Mouse (Mus musculus) hindbrain, embryonic 13.5 days (tissue): ENCODE results near the gene Oprl1. TPM values are rescaled to one million over a fixed set of nuclear protein-coding genes. Genes with fewer than 3 reads are reported as not detected.

Experiments used
- ATAC-seq: fragments of 200-750 bp; cut with Nextera tagmentation; 2 replicates; pipeline ENCODE4 v1.8.0; 2017; ENCODE audit warnings: moderate TSS enrichment; ENCODE audit not compliant: low FRiP score
- H3K27ac ChIP-seq: fragments of 300-500 bp; sonication (generic); 2 replicates; pipeline ENCODE4 v1.5.1; 2015; ENCODE audit warnings: inconsistent platforms, mild to moderate bottlenecking, moderate library complexity
- H3K27me3 ChIP-seq: fragments of 300-500 bp; sonication (generic); 2 replicates; pipeline ENCODE4 v1.6.1; 2015; ENCODE audit warnings: mild to moderate bottlenecking, inconsistent platforms
- H3K36me3 ChIP-seq: fragments of 300-500 bp; sonication (generic); 2 replicates; pipeline ENCODE4 v1.6.1; 2015; ENCODE audit warnings: mild to moderate bottlenecking, inconsistent platforms
- H3K4me1 ChIP-seq: fragments of 300-500 bp; sonication (generic); replicated peaks from 2 replicates; pipeline ENCODE4 v1.6.1; 2015; ENCODE audit warnings: inconsistent platforms
- H3K4me2 ChIP-seq: fragments of 300-500 bp; sonication (generic); 2 replicates; pipeline ENCODE4 v1.6.1; 2015; ENCODE audit warnings: inconsistent platforms, mild to moderate bottlenecking, moderate library complexity
- H3K4me3 ChIP-seq: fragments of 300-500 bp; sonication (generic); 2 replicates; pipeline ENCODE4 v1.5.1; 2015; ENCODE audit warnings: mild to moderate bottlenecking, inconsistent platforms
- H3K9ac ChIP-seq: fragments of 300-500 bp; sonication (generic); 2 replicates; pipeline ENCODE4 v1.6.1; 2015; ENCODE audit warnings: mild to moderate bottlenecking, inconsistent platforms
- H3K9me3 ChIP-seq: fragments of 300-500 bp; sonication (generic); 2 replicates; pipeline ENCODE4 v1.6.1; 2016; ENCODE audit warnings: inconsistent platforms
- whole genome bisulfite sequencing: fragments of 180-500 bp; shearing (Covaris S2); methylation state at CpG from one replicate; pipeline ENCODE4 v1.1.7; 2015; 5-methylcytosine and 5-hydroxymethylcytosine counted together
- polyA plus RNA-seq: library from polyadenylated mRNA; unstranded; fragments of >200 nt; fragmentation: Nextera tagmentation; extraction: Ambion mirVana; gene quantifications from 2 replicates; pipeline ENCODE4 v1.2.1, GENCODE M21; 2015

Oprl1 gene
- polyA plus RNA-seq, 1 experiment from 2014 or later: 79.2 TPM

DNA sequence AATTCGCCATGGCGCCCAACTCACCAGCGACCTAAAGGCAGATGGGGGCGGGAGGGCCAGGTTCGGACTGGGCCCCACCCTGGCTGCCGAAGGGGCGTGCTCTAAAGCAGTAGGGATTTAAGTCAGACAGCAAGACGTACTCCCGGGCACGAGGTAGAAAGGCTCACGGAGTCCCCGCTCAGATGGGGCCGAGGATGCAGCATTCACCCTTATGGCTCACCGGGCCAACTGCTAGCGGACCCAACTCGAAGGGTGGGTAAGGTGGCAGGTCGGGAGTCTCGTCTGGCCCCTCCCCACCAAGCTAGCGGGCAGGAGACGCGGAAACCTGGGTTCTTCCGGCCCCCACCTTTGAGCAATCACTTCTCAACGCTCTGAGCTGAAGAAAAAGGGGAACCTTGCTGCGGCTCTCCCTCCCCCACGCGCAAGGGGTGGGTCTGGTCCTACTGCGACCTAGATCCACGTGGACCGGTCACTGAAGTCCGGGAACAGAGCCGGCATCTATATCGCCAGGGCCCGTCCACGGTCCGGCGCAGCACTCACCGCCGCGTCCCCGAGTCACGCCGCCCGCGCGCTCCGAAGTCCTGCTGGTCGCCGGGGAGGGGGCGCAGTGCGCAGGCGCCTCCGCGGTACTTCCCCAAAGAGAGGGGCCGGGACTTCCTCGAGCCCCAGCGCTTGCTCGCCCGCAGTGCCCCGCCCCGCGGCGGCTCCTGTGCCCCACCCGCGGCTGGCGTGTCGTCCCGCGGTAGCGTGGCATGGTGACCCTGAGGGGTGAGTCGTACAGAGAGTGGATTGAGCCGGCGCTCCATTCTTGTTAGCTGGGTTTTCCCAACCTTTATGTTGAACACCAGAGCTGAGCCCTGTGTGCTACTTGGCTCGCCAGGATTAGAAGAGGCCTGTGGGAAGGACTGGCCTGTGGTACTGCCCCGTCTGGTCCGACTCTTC, 21.2 kb upstream of the Oprl1 start, which contains the start of gene Rgs19:
TSS of gene Rgs19 (minus strand) at position 639 of the 942 bp plus-strand sequence.
- peaks cover 6% of the 10 kb centered on the region; the same call in 1 of the 2 replicates for H3K27me3 ChIP-seq
- 1% methylated on average over 74 of the region's 75 CpGs for WGBS
- H3K4me3 ChIP-seq: peak within 1 kb of the TSS; percentile 66
- H3K4me1 ChIP-seq: peaks cover 22% of the 10 kb centered on the region
- H3K9me3 ChIP-seq: no peaks in the 10 kb centered on the region
- peak within 1 kb of the TSS; percentile 93 for H3K4me2 ChIP-seq
- peak within 1 kb of the TSS; percentile 88 for H3K9ac ChIP-seq
- peak; percentile 83 for ATAC-seq
- peaks cover 18% of the 10 kb centered on the region for H3K36me3 ChIP-seq
- peak within 1 kb of the TSS; percentile 80 for H3K27ac ChIP-seq

DNA sequence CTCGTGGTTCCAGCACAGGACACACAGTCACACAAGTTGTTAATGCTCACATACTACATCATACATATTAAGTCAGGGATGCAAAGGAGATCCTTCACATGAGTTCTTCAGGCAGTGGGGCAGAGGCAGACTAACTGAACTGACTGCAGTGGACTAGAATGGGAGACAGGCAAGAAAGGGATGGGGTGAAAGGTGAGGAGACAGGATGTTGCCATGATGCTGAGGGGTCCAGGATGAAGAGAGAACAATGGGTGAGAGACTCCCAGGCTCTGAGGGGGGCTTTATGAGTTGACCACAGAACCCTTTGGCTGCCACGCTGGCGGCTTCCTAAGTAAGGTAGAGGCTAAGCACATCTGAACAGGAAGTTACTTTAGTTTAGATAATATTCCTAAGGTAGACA, 20.2 kb upstream of the Oprl1 start:
- peak overlapping the region; percentile 66; the same call in 1 of the 2 replicates for H3K4me3 ChIP-seq
- ATAC-seq: no peak
- WGBS: 89% methylated on average over 3 of the region's 3 CpGs

DNA sequence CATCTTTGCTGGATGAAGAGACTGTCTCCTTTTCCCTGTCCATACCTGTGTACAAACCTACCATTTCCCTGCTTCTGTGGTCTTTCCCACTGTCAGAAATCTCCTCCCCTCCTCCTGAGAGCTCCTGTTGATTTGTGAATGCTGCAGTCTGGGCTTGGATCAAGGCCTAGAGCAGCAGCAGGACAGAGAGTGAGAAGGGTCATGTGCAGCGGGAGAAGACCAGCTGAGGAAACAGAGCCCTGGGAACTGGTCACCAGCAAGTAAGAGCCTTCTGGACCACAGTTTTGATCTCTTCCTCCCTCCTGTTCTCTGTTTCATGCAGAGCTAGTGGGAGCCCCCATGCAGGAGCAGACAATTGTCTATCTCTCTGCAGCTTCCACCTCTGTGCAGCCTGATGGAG, 19.0 kb upstream of the Oprl1 start:
- whole genome bisulfite sequencing: 64% methylated on average over 1 of the region's 1 CpGs
- peaks cover 17% of the 10 kb centered on the region for H3K4me1 ChIP-seq
- no peak overlapping the region for H3K27ac ChIP-seq
- H3K9ac ChIP-seq: no peak overlapping the region
- no peak overlapping the region for H3K4me3 ChIP-seq
- H3K27me3 ChIP-seq: peaks cover 6% of the 10 kb centered on the region; the same call in 1 of the 2 replicates
- H3K9me3 ChIP-seq: no peaks in the 10 kb centered on the region
- no peak for ATAC-seq
- H3K36me3 ChIP-seq: 0 out of 2 replicates have a peak, but pooled peaks cover 3% of the 10 kb centered on the region
- H3K4me2 ChIP-seq: no peak overlapping the region

More for the DNA sequence above, 20.2 kb upstream of the Oprl1 start:
- Histone ChIP-seq H3K27ac (no peak overlapping the region), H3K36me3 (peaks cover 9% of the 10 kb centered on the region; the same call in 1 of the 2 replicates), H3K4me2 (peak overlapping the region; percentile 93; the same call in 1 of the 2 replicates), H3K9me3 (no peaks in the 10 kb centered on the region), H3K27me3 (peaks cover 6% of the 10 kb centered on the region; the same call in 1 of the 2 replicates), H3K4me1 (peaks cover 22% of the 10 kb centered on the region), H3K9ac (no peak overlapping the region)

DNA sequence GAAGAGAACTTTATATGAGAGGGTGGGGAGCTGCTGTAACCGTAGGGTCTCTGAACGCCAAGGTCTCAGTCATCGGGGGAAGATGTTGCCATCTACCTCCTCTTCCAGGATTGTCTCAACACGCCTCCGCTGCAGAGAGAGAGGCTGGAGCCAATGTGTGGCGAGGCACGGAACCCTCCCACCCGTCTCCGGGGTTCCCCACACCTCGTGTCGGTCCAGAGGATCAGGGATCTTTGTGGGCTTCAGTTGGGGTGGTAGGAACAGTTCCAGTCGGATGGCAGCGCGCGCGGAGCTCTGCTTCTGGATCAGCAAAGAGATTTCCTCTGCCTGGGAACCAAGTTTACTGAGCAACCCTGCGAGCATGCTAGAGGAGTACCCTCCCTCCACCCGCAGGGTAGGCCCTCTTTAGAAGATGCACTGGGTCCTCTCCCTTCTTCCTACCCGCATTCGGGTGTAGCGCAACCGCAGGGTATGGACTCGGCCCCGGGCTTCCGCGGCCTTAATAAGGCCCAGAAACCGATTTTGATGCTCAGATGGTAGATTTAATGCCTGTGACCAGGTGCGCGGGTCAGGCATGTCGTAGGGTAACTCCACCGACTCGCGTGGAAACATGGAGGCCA, 17.9 kb upstream of the Oprl1 start:
- no peak overlapping the region for H3K9ac ChIP-seq
- H3K4me1 ChIP-seq: peaks cover 17% of the 10 kb centered on the region
- H3K4me3 ChIP-seq: no peak overlapping the region
- H3K36me3 ChIP-seq: no peaks in the 10 kb centered on the region
- no peaks in the 10 kb centered on the region for H3K9me3 ChIP-seq
- 78% methylated on average over 33 of the region's 33 CpGs for WGBS
- H3K27ac ChIP-seq: no peak overlapping the region
- no peak for ATAC-seq
- H3K4me2 ChIP-seq: no peak overlapping the region
- peaks cover 6% of the 10 kb centered on the region; the same call in 1 of the 2 replicates for H3K27me3 ChIP-seq

DNA sequence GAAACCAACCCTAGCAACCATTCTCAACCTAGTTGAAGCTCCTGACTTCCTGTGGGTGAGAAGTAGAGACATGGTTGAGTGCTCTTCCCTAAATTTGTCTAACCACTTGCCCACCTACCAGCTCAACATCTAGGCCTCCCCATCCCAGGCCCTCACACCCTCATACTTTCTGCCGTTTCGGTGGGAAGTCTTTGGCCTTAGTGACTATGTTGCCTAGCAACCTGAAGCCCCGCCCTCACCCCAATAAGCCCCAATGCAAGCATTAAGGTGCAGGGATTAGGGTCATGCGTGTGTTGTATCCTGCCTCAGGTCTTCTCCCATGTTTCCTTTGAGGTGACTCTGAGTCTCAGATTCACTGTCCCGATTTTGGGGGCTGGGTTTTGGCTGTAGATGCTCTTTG, 16.6 kb upstream of the Oprl1 start, which contains the start of gene Lkaaear1:
TSS of gene Lkaaear1 (minus strand) at position 202 of the 400 bp plus-strand sequence.
- no peaks in the 10 kb centered on the region for H3K36me3 ChIP-seq
- ATAC-seq: no peak
- H3K9me3 ChIP-seq: no peaks in the 10 kb centered on the region
- no peak within 1 kb of the TSS for H3K4me3 ChIP-seq
- H3K4me2 ChIP-seq: no peak within 1 kb of the TSS
- no peak within 1 kb of the TSS for H3K9ac ChIP-seq
- 47% methylated on average over 5 of the region's 5 CpGs for WGBS
- peaks cover 6% of the 10 kb centered on the region; the same call in 1 of the 2 replicates for H3K27me3 ChIP-seq
- no peak within 1 kb of the TSS for H3K27ac ChIP-seq
- H3K4me1 ChIP-seq: peaks cover 7% of the 10 kb centered on the region

DNA sequence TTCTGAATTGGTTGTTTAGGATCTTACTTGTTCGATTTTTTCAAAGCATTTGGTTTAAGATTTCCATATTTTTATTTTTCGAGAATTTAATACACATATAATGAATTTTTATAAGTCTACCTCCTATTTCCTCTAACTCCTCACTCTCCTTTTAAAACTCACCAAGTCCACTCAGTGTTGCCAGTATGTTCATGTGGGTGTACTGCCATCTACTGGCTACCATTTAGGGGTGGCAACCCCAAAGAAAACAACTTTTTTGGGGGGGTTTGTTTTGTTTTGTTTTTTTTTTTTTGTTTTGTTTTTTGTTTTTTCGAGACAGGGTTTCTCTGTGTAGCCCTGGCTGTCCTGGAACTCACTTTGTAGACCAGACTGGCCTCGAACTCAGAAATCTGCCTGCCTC, 8.1 kb upstream of the Oprl1 start:
- H3K4me2 ChIP-seq: no peak overlapping the region
- no peak for ATAC-seq
- H3K27me3 ChIP-seq: no peaks in the 10 kb centered on the region
- 45% methylated on average over 4 of the region's 4 CpGs for WGBS
- H3K9me3 ChIP-seq: no peaks in the 10 kb centered on the region
- no peaks in the 10 kb centered on the region for H3K36me3 ChIP-seq
- H3K4me3 ChIP-seq: no peak overlapping the region
- H3K4me1 ChIP-seq: no peaks in the 10 kb centered on the region
- no peak overlapping the region for H3K27ac ChIP-seq
- no peak overlapping the region for H3K9ac ChIP-seq

DNA sequence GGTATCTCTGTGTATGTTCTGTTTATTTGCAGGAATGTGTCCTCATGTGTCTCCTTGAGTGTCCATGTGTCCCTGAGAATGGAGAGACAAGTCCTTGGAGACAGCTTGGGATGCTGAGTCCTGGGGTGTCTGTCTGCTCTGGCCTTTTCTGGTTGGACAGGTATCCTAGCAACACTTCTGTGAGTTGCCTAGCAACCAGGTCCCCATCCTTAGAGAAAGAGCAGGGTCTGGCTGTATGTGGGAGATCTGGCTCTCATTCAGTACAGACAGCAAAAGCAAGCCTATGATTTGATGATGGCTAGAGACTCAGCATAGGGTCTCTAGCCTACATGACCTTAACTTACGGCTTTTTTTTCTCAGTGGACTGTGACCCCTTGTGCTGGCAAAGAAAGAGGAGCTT, 1.1 kb upstream of the Oprl1 start:
- Histone ChIP-seq H3K4me3 (0 out of 2 replicates have a peak overlapping the region, but pooled peaks have one; percentile 5), H3K9ac (peak overlapping the region; percentile 83), H3K27me3 (no peaks in the 10 kb centered on the region), H3K27ac (peak overlapping the region; percentile 96), H3K9me3 (no peaks in the 10 kb centered on the region), H3K36me3 (peaks cover 7% of the 10 kb centered on the region), H3K4me1 (peaks cover 49% of the 10 kb centered on the region), H3K4me2 (peak overlapping the region; percentile 88)
- 53% methylated on average over 1 of the region's 1 CpGs for WGBS
- peak; percentile 71 for ATAC-seq

DNA sequence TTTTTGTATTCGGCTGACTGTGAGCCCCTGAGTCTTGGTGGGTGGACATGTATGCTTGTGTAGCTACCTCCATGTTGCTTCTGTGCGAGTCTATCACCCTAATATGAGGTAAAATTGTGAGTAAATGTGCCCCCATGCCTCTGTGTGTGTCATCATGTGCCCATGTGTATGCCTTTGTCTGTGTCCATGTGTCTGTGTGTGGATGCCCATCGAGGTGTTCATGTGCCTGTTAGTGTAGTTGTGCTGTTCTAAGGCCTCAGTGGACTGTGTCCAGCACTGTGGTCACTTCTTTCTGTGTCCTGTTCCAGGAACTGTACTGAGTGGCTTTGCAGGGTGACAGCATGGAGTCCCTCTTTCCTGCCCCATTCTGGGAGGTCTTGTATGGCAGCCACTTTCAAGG, 566 bp downstream of the Oprl1 start:
- peaks cover 59% of the 10 kb centered on the region for H3K4me1 ChIP-seq
- 56% methylated on average over 3 of the region's 3 CpGs for WGBS
- no peaks in the 10 kb centered on the region for H3K27me3 ChIP-seq
- no peaks in the 10 kb centered on the region for H3K9me3 ChIP-seq
- peak overlapping the region; percentile 83 for H3K9ac ChIP-seq
- H3K4me3 ChIP-seq: peak overlapping the region; percentile 55
- peak overlapping the region; percentile 88 for H3K4me2 ChIP-seq
- peak overlapping the region; percentile 96 for H3K27ac ChIP-seq
- peaks cover 24% of the 10 kb centered on the region for H3K36me3 ChIP-seq
- peak; percentile 54 for ATAC-seq

DNA sequence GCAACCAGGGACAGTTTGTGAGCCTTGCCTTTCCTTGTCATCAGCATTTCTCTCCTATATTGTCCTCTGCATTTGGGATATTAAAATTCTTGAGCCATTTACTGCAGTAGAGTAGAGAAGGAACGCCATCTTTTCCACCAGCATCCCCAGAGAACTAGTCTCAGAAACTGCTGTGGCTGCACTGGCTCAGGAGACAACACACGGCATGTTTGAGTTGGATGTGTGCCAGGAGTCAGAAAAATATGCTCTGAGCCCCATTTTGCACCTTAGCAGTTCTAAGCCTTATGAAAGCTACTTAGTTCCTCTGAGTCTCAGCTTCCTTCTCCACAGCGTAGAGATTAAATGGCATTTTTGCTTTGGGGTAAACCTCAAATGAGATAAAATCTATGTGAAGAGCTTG, 2.2 kb downstream of the Oprl1 start:
- ATAC-seq: no peak
- peak overlapping the region; percentile 88 for H3K4me2 ChIP-seq
- WGBS: 46% methylated on average over 3 of the region's 3 CpGs
- H3K4me1 ChIP-seq: peaks cover 63% of the 10 kb centered on the region
- H3K27ac ChIP-seq: no peak overlapping the region; the same call in 1 of the 2 replicates
- no peaks in the 10 kb centered on the region for H3K9me3 ChIP-seq
- H3K27me3 ChIP-seq: no peaks in the 10 kb centered on the region
- peaks cover 31% of the 10 kb centered on the region for H3K36me3 ChIP-seq
- H3K9ac ChIP-seq: 0 out of 2 replicates have a peak overlapping the region, but pooled peaks have one; percentile 55
- peak overlapping the region; percentile 55 for H3K4me3 ChIP-seq

DNA sequence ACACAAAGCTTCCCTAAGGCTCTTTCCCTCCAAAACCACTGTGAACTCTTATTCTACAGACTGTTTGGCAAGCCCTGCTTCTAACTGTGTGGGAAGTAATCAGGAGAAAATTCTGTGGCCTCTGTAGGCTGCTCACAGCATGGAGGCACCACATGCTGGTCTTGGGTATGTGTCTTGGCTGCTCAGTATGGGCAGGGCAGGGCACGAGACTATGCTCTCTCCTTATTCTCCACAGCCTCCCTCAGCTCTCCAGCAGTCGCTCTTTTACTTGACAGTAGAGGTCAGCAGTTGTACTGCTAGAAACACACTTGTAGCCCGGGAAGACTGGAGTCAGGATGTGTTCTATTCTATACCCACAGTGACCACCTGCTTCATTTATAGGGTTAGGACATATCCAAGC, 5.2 kb downstream of the Oprl1 start:
- Histone ChIP-seq H3K4me3 (no peak overlapping the region), H3K27ac (no peak overlapping the region), H3K36me3 (peaks cover 50% of the 10 kb centered on the region), H3K9ac (no peak overlapping the region), H3K4me2 (no peak overlapping the region), H3K4me1 (peaks cover 48% of the 10 kb centered on the region), H3K9me3 (no peaks in the 10 kb centered on the region), H3K27me3 (no peaks in the 10 kb centered on the region)
- WGBS: 23% methylated on average over 3 of the region's 3 CpGs
- no peak for ATAC-seq

DNA sequence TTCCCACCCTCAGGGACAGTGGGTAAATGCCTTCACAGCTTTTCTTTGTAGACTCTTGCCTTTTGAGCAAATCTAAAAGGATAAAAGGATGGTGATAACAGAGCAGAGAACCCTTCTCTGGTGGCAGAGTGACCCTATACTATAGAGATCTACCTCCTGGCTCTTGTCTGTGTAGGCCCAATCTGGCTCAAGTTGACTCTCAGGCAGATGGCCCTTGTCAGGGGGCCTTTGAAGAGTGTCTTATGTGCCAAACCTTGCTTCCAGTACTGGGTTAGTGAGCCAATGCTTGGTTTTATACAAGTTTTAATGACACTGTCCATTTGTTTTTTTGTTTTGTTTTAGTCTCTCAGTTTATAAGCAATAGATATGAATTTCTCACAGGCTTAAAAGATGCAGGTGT, 6.4 kb downstream of the Oprl1 start:
- Histone ChIP-seq H3K4me1 (peaks cover 40% of the 10 kb centered on the region), H3K4me3 (no peak overlapping the region), H3K4me2 (no peak overlapping the region), H3K27ac (no peak overlapping the region), H3K9ac (no peak overlapping the region), H3K27me3 (no peaks in the 10 kb centered on the region), H3K9me3 (no peaks in the 10 kb centered on the region), H3K36me3 (peaks cover 56% of the 10 kb centered on the region)
- ATAC-seq: no peak

DNA sequence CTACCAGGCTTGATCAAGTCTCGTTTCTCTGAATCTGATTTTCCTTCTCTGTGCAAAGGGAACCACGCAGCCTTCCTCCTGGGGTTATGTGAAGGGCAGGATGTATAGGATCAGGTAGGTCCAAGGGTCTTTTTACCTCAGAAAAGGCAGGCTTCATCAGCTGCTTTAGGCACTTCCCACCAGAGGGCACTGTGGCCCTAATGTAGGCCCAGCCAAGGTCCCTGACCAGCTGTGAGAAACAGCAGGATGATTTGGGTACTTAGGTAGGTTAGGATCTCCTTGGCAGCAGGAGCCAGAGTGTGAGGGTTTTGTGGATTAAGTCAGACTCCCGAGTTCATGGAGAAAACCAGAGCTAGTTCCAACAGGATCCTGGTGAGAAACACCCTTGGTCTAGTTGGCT, 7.4 kb downstream of the Oprl1 start:
- H3K4me1 ChIP-seq: peaks cover 30% of the 10 kb centered on the region; the same call in 1 of the 2 replicates
- no peaks in the 10 kb centered on the region for H3K9me3 ChIP-seq
- no peak overlapping the region for H3K4me2 ChIP-seq
- H3K4me3 ChIP-seq: no peak overlapping the region
- no peaks in the 10 kb centered on the region for H3K27me3 ChIP-seq
- H3K36me3 ChIP-seq: peaks cover 58% of the 10 kb centered on the region
- no peak for ATAC-seq
- 17% methylated on average over 3 of the region's 3 CpGs for WGBS
- no peak overlapping the region for H3K27ac ChIP-seq
- H3K9ac ChIP-seq: no peak overlapping the region
